10 mouse cellular contexts compared by ENCODE assay signal in the genomic region with DNA sequence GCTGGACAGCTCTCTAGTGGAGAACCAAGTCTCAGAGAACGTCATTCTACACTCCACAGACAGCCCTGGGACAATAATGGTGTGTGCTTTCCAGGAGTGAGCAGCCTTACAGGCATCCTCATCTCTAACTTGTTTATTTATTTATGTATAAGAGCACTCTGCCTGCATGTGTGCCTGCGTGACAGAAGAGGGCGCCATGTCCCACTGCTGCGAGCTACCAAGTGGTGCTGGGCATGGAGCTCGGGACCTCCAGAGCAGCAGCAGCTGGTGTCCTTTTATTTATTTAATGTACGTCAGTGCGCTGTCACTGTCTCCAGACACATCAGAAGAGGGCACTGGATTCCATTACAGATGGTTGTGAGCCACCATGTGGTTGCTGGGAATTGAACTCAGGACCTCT.
DNase-seq lines count a peak whose midpoint lies in the region; ATAC-seq and TF ChIP-seq lines count a peak whose summit lies in the region.
"Had no signal": no experiment of that assay in that cellular context is flagged by ENCODE, and none has a peak within 500 bp of the region (broad histone marks: within the 10 kb centered on the region; RNA-seq: fewer than 3 reads in every experiment).

No protein-coding gene starts in this region.

- no peak overlapping the region for H3K9ac ChIP-seq in forebrain, postnatal 0 days
- H3K9ac ChIP-seq in forebrain, embryonic 11.5 days (ENCODE audit: low read length), result no peak overlapping the region
- no peak overlapping the region for H3K9ac ChIP-seq in liver, adult 2 months (ENCODE audit: low read depth, low read length)
- H3K9ac ChIP-seq: forebrain, embryonic 15.5 days had no signal

- H3K27ac ChIP-seq in forebrain, postnatal 0 days (ENCODE audit: low read depth, low read length), result no peak overlapping the region
- no peak overlapping the region for H3K27ac ChIP-seq in forebrain, embryonic 11.5 days (ENCODE audit: low read depth, low read length)
- H3K27ac ChIP-seq in spleen, adult 2 months (ENCODE audit: insufficient read depth, low read length), result no peak overlapping the region
- H3K27ac ChIP-seq in liver, adult 2 months (replicated peaks; ENCODE audit: insufficient read depth, low read depth, low read length), result no peak overlapping the region
- H3K27ac ChIP-seq: forebrain, embryonic 15.5 days had no signal

- H3K4me3 ChIP-seq in forebrain, postnatal 0 days (ENCODE audit: low read depth, low read length), result no peak overlapping the region
- no peak overlapping the region for H3K4me3 ChIP-seq in forebrain, embryonic 11.5 days (ENCODE audit: low read depth, low read length)
- no peak overlapping the region for H3K4me3 ChIP-seq in spleen, adult 2 months (ENCODE audit: extremely low read depth, insufficient read depth, insufficient read length)
- H3K4me3 ChIP-seq in liver, adult 2 months (ENCODE audit: insufficient read depth, low read depth, low read length), result no peak overlapping the region
- H3K4me3 ChIP-seq: forebrain, embryonic 15.5 days had no signal

- no peaks in the 10 kb centered on the region for H3K36me3 ChIP-seq in forebrain, postnatal 0 days (ENCODE audit: insufficient read depth)
- no peaks in the 10 kb centered on the region for H3K36me3 ChIP-seq in forebrain, embryonic 11.5 days (ENCODE audit: control insufficient read depth, insufficient read depth, low read length)
- no peaks in the 10 kb centered on the region for H3K36me3 ChIP-seq in spleen, adult 2 months (ENCODE audit: control insufficient read depth, insufficient read depth, low read length)
- no peaks in the 10 kb centered on the region for H3K36me3 ChIP-seq in liver, adult 2 months (ENCODE audit: control insufficient read depth, insufficient read depth, low read length)
- H3K36me3 ChIP-seq: forebrain, embryonic 15.5 days had no signal

- intact Hi-C loops in left cerebral cortex, postnatal 10 days (cut with DNase I), result no loop called here

- peaks cover 14% of the 10 kb centered on the region for H3K4me1 ChIP-seq in forebrain, postnatal 0 days (ENCODE audit: insufficient read depth)
- no peaks in the 10 kb centered on the region for H3K4me1 ChIP-seq in forebrain, embryonic 11.5 days (replicated peaks; ENCODE audit: control insufficient read depth, insufficient read depth, low read length)
- H3K4me1 ChIP-seq in spleen, adult 2 months (ENCODE audit: control insufficient read depth, insufficient read depth, insufficient read length), result peaks cover 32% of the 10 kb centered on the region
- peaks cover 19% of the 10 kb centered on the region for H3K4me1 ChIP-seq in liver, adult 2 months (ENCODE audit: control insufficient read depth, insufficient read depth, low read length)

- TF ChIP-seq POLR2A in spleen, adult 2 months (IDR thresholded peaks at IDR 0.05; ENCODE audit: low read depth, low read length), result no peak
- TF ChIP-seq POLR2A in liver, adult 2 months (IDR thresholded peaks at IDR 0.05; ENCODE audit: extremely low read depth, insufficient read depth, low read length), result no peak

- DNase-seq in forebrain, postnatal 0 days, result no peak
- no peak for DNase-seq in forebrain, embryonic 11.5 days (ENCODE audit: low spot score)
- DNase-seq in spleen, adult 2 months (ENCODE audit: low read depth in 1 of 2, low spot score in 2 of 2), result no peak
- DNase-seq in spleen, adult 12 weeks (ENCODE audit: low spot score), result no peak
- DNase-seq in liver, adult 2 months (ENCODE audit: extremely low read depth, low read depth, low spot score), result no peak
- DNase-seq in thymus, postnatal 25 days, result peak; percentile 44
- DNase-seq in neural tube, embryonic 10.5 days (ENCODE audit: extremely low spot score, low spot score), result no peak
- DNase-seq in left cerebral cortex, postnatal 10 days (ENCODE audit: extremely low spot score in 1 of 2, low spot score in 2 of 2), result no peak
- DNase-seq: kidney, adult 18-20 months had no signal

- peak; percentile 33; the same call in 1 of the 2 replicates for TF ChIP-seq CTCF in forebrain, postnatal 0 days (IDR thresholded peaks at IDR 0.05; ENCODE audit: low read depth)
- peak; percentile 39; the same call in 1 of the 2 replicates for TF ChIP-seq CTCF in spleen, adult 2 months (IDR thresholded peaks at IDR 0.05; ENCODE audit: extremely low read depth, insufficient read depth, insufficient read length, insufficient replicate concordance)
- TF ChIP-seq CTCF in liver, adult 2 months (IDR thresholded peaks at IDR 0.05; ENCODE audit: low read depth, low read length), result peak; percentile 68

- H3K27me3 ChIP-seq in forebrain, postnatal 0 days (ENCODE audit: insufficient read depth, low read length), result no peaks in the 10 kb centered on the region
- no peaks in the 10 kb centered on the region for H3K27me3 ChIP-seq in forebrain, embryonic 11.5 days (ENCODE audit: control insufficient read depth, insufficient read depth, low read length)
- H3K27me3 ChIP-seq in spleen, adult 2 months (ENCODE audit: control insufficient read depth, insufficient read depth, low read length), result no peaks in the 10 kb centered on the region
- no peaks in the 10 kb centered on the region for H3K27me3 ChIP-seq in liver, adult 2 months (ENCODE audit: control insufficient read depth, insufficient read depth, low read length)
- H3K27me3 ChIP-seq: forebrain, embryonic 15.5 days had no signal

- no peak for ATAC-seq in forebrain, postnatal 0 days
- ATAC-seq in forebrain, embryonic 11.5 days (replicated peaks; ENCODE audit: low FRiP score), result no peak
- ATAC-seq: forebrain, embryonic 15.5 days had no signal

- WGBS in forebrain, postnatal 0 days, result 85% methylated on average over 7 of the region's 7 CpGs
- 88% methylated on average over 7 of the region's 7 CpGs for WGBS in forebrain, embryonic 11.5 days
- 95% methylated on average over 7 of the region's 7 CpGs for WGBS in spleen, adult 2 months
- 92% methylated on average over 7 of the region's 7 CpGs for whole genome bisulfite sequencing in liver, adult 2 months

- H3K9me3 ChIP-seq in forebrain, postnatal 0 days (ENCODE audit: low read length), result no peaks in the 10 kb centered on the region
- H3K9me3 ChIP-seq in forebrain, embryonic 11.5 days (ENCODE audit: control insufficient read depth, low read length), result no peaks in the 10 kb centered on the region
- H3K9me3 ChIP-seq: forebrain, embryonic 15.5 days had no signal

- no peak overlapping the region for H3K4me2 ChIP-seq in forebrain, postnatal 0 days (ENCODE audit: low read depth)
- H3K4me2 ChIP-seq in forebrain, embryonic 11.5 days (ENCODE audit: low read depth, low read length, severe bottlenecking), result no peak overlapping the region
- H3K4me2 ChIP-seq: forebrain, embryonic 15.5 days had no signal

- H3K79me2 ChIP-seq in liver, adult 2 months (ENCODE audit: control insufficient read depth, insufficient read depth, low read length), result peaks cover 38% of the 10 kb centered on the region; the same call in 1 of the 2 replicates
